Mouse (Mus musculus): ENCODE results near the gene Sftpa1. TPM values are rescaled to one million over a fixed set of nuclear protein-coding genes. Genes with fewer than 3 reads are reported as not detected.

Gene Sftpa1
- polyA plus RNA-seq (2017; shearing (Covaris generic)), result not detected

DNA sequence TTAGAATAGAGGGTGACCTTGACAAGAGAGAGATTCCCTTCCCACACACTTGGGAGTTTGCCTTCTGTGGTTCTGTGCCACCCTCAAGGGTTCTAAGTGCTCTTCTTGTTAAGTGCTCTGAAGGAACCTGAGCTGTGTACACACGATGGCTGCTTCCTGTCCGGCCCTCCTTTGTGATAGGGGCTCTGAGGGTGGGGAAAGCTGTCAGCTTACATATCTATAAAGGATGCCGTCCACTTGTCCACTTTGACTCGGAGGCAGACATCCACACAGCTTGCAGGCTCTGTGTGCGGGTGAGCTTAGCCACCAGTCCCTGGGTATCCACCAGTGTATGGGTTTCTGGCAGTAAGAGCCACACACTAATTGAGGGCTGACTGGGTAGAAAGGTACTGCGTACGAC lies at the start of gene Sftpa1:
Gene Sftpa1, plus strand, starts transcription at position 243 of the 400 bp plus-strand sequence.

GRCm38 (mm10) chr14:41104853-41105444 lies 26.6 kb upstream of the Sftpa1 start, which contains the start of gene Mat1a:
Gene Mat1a (plus strand): TSS chr14:41105035.

GRCm38 (mm10) chr14:41151220-41151898 lies 19.8 kb downstream of the Sftpa1 start, which contains the start of gene Mbl1:
Gene Mbl1 (plus strand): TSS chr14:41151458.

GRCm38 (mm10) chr14:41185059-41185821 lies 53.7 kb downstream of the Sftpa1 start, which contains the start of gene Sftpd:
Gene Sftpd (minus strand): TSS chr14:41185149.

Other genes with a start within 250 kb of the Sftpa1 start
- under 1 TPM; 0.36 to 0.50 TPM for gene Sh2d4b, start 238.5 kb upstream of the Sftpa1 start, polyA plus RNA-seq (2017; shearing (Covaris generic))
- 100 to 1,000 TPM in 1 of 2 experiments, 10 to 100 TPM in 1; 97.2 to 123 TPM for gene Tspan14, start 165.0 kb upstream of the Sftpa1 start, polyA plus RNA-seq (2017; shearing (Covaris generic))
- gene Fam213a, start 118.0 kb upstream of the Sftpa1 start, polyA plus RNA-seq (2017; shearing (Covaris generic)), result 10 to 100 TPM in 1 of 2 experiments, 1 to 10 TPM in 1; 6.4 to 24.0 TPM
- gene Dydc2, start 62.6 kb upstream of the Sftpa1 start, polyA plus RNA-seq (2017; shearing (Covaris generic)), result under 1 TPM in 1 of 2 experiments, not detected in 1; 0.26 TPM
- gene Dydc1, start 58.9 kb upstream of the Sftpa1 start, polyA plus RNA-seq (2017; shearing (Covaris generic)), result not detected
- under 1 TPM in 1 of 2 experiments, not detected in 1; 0.25 TPM for gene Mat1a, start 26.7 kb upstream of the Sftpa1 start, polyA plus RNA-seq (2017; shearing (Covaris generic))
- gene Mbl1, start 19.7 kb downstream of the Sftpa1 start, polyA plus RNA-seq (2017; shearing (Covaris generic)), result not detected
- gene Sftpd, start 53.4 kb downstream of the Sftpa1 start, polyA plus RNA-seq (2017; shearing (Covaris generic)), result under 1 TPM in 1 of 2 experiments, not detected in 1; 0.25 TPM
- not detected for gene Gm2832, start 147.0 kb downstream of the Sftpa1 start, polyA plus RNA-seq (2017; shearing (Covaris generic))
- under 1 TPM in 1 of 2 experiments, not detected in 1; 0.88 TPM for gene Gm5798, start 216.8 kb downstream of the Sftpa1 start, polyA plus RNA-seq (2017; shearing (Covaris generic))